Mouse (Mus musculus) spleen, adult 2 months (tissue): ENCODE measurements at regions not wholly inside any gene's neighbourhood (a gene's known extent, or its start where the extent isn't known, plus 50 kb on each side); places are given as distances from the start of the nearest gene placed in this dataset.
"Not testable (repeated sequence)": the region's sequence is repeated elsewhere in the genome, so short reads cannot be mapped to it uniquely, and the experiment has no call there.

ENCODE experiments used
- DNase-seq, 2 experiments: peaks; one replicate each; pipeline versions ENCODE4 v3.0.0 to v3.0.0-alpha.2; 2012 to 2021; ENCODE audit warnings: low spot score in 2 of 2, low read depth in 1 of 2
- H3K27ac ChIP-seq: fragments of 200-500 bp; 2 replicates; pipeline ENCODE4 v1.5.1; 2012; ENCODE audit warnings: low read length, inconsistent platforms; ENCODE audit not compliant: insufficient read depth
- H3K27me3 ChIP-seq: fragments of 200-500 bp; 2 replicates; pipeline ENCODE4 v1.6.1; 2012; ENCODE audit warnings: mild to moderate bottlenecking, moderate library complexity, low read length, inconsistent platforms; ENCODE audit not compliant: control insufficient read depth, insufficient read depth
- H3K36me3 ChIP-seq: fragments of 200-500 bp; 2 replicates; pipeline ENCODE4 v1.6.1; 2012; ENCODE audit warnings: mild to moderate bottlenecking, low read length, inconsistent platforms; ENCODE audit not compliant: control insufficient read depth, insufficient read depth
- H3K4me1 ChIP-seq: fragments of 200-500 bp; 2 replicates; pipeline ENCODE4 v1.6.1; 2011; ENCODE audit warnings: inconsistent platforms; ENCODE audit not compliant: control insufficient read depth, insufficient read depth, insufficient read length
- H3K4me3 ChIP-seq: fragments of 200-500 bp; 2 replicates; pipeline ENCODE4 v1.5.1; 2011; ENCODE audit warnings: mild to moderate bottlenecking, inconsistent platforms; ENCODE audit not compliant: insufficient read depth, insufficient read length; ENCODE audit errors: extremely low read depth
- CTCF ChIP-seq: fragments of 200-500 bp; IDR thresholded peaks from 2 replicates; pipeline ENCODE4 v1.5.1; 2011; ENCODE audit warnings: mild to moderate bottlenecking, inconsistent platforms; ENCODE audit not compliant: insufficient read depth, insufficient read length, insufficient replicate concordance; ENCODE audit errors: extremely low read depth
- POLR2A ChIP-seq: fragments of 200-500 bp; IDR thresholded peaks from 2 replicates; pipeline ENCODE4 v1.6.1; 2011; ENCODE audit warnings: low read depth, low read length, inconsistent platforms
- WGBS: fragments of 180-500 bp; shearing (Covaris S2); methylation state at CpG from one replicate; pipeline ENCODE4 v1.1.7; 2018; 5-methylcytosine and 5-hydroxymethylcytosine counted together

DNA sequence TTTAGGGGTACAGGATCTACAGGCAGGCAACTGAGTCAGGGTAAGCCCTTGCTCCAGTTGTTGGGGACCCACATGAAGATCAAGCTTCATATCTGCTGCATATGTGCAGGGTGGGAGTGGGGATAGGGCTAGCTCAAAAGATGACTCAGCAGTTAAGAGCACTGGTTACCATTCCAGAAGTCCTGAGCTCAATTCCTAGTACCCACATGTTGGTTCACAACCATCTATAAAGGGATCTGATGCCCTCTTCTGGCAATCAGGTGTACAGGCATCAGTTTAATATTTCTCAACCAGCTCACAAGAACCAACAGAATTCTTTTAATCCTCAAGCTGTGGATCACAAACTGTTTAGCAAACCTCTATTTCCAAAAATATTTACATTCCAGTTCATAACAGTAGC is 1092.9 kb upstream of the 1700008P02Rik start:
- no peak for TF ChIP-seq CTCF
- TF ChIP-seq POLR2A = no peak
- DNase-seq = no peak

DNA sequence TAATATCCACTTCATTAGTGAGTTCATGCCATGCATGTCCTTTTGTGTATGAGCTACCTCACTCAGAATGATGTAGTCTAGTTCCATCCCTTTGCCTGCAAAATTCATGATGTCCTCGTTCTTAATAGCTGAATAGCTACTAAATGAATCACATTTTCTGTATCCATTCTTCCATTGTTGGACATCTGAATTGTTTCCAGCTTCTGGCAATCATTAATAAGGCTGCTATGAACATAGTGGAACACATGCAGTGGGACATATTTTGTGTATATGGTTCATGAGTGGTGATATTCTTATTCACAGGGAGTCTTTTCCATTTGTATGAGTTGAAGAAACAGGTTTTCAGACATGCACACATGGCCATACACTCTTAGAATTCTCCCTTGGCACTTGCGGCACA is 1092.2 kb upstream of the 1700008P02Rik start:
- TF ChIP-seq CTCF (no peak), POLR2A (no peak)
- H3K36me3 ChIP-seq = no peaks in the 10 kb centered on the region
- WGBS = 82% methylated on average over 2 of the region's 2 CpGs
- no peak overlapping the region for H3K27ac ChIP-seq
- H3K27me3 ChIP-seq = no peaks in the 10 kb centered on the region
- no peak for DNase-seq
- H3K4me1 ChIP-seq = no peaks in the 10 kb centered on the region
- no peak overlapping the region for H3K4me3 ChIP-seq

More for the DNA sequence above, 1092.9 kb upstream of the 1700008P02Rik start:
- no peaks in the 10 kb centered on the region for H3K27me3 ChIP-seq
- H3K27ac ChIP-seq = no peak overlapping the region
- no peaks in the 10 kb centered on the region for H3K36me3 ChIP-seq
- no peak overlapping the region for H3K4me3 ChIP-seq
- H3K4me1 ChIP-seq = no peaks in the 10 kb centered on the region

GRCm38 (mm10) chr3:7708609-7709008 is 1088.4 kb upstream of the 1700008P02Rik start:
- H3K36me3 ChIP-seq = no peaks in the 10 kb centered on the region
- 65% methylated on average over 2 of the region's 2 CpGs for WGBS
- TF ChIP-seq CTCF (no peak), POLR2A (no peak)
- no peaks in the 10 kb centered on the region for H3K27me3 ChIP-seq
- DNase-seq = no peak
- H3K4me3 ChIP-seq = no peak overlapping the region
- H3K27ac ChIP-seq = no peak overlapping the region
- H3K4me1 ChIP-seq = no peaks in the 10 kb centered on the region

DNA sequence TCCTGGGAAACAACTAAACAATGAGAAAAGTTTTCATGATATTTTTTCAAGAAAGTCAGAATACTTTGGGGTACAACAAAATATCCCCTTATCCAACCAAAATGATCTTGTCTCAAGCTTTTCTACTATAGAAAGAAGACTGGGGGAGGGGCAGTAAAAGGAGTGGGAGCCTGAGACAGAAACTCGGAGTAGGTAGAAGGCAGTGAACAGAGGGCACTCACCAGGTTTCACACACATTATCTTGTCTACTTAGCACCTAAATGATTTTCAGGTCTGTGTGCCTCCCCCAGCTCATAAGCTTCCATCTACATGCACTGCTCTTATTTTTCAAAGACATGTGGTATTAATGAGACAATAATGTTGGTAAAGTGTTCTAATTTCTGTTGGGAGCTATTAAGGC is 1063.3 kb upstream of the 1700008P02Rik start:
- TF ChIP-seq POLR2A (no peak), CTCF (no peak)
- DNase-seq = no peak
- Histone ChIP-seq H3K27ac (no peak overlapping the region), H3K27me3 (no peaks in the 10 kb centered on the region), H3K4me3 (no peak overlapping the region), H3K4me1 (no peaks in the 10 kb centered on the region), H3K36me3 (no peaks in the 10 kb centered on the region)
- WGBS = 87% methylated on average over 1 of the region's 1 CpGs

DNA sequence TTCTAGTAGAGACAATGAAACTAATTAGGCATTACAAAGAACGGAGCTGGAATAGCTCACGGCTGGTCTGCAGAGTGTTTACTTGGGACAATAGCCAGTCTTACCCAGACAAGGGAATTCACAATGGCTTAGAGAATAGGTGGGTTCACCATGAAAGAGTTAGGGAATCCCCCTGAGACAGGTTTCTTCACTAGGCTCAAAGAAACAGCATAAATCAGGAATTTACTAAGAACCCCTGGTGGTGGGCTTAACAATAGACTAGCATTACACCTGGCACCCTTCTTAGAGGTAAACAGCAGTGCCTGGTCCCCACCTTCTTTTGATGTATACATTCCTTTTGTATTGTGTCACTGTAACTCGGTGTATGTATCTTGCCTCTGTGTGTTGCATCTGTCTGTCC is 1062.6 kb upstream of the 1700008P02Rik start:
- not testable (repeated sequence) for H3K4me1 ChIP-seq, H3K36me3 ChIP-seq, DNase-seq, H3K4me3 ChIP-seq, H3K27ac ChIP-seq, H3K27me3 ChIP-seq
- 87% methylated on average over 3 of the region's 3 CpGs for WGBS

DNA sequence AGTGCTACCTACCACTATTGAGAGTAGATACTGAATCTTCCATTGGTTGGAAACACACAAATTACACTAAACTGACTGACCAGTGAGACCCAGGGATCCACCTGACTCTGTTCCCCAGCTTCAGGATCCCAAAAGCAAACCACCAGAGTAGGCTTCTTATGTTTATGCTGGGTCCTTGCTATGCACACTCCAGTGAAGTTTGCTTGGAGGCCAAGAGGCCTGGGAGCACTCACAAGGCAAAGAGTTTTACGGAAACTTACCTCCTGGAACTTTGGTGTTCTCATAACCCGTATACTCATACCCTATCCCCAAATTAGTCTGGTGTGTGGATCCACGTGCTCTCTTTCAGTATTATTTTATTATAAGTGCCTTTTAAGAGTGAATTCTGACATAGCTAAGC is 1062.1 kb upstream of the 1700008P02Rik start:
- H3K4me3 ChIP-seq = no peak overlapping the region
- no peaks in the 10 kb centered on the region for H3K4me1 ChIP-seq
- no peak overlapping the region for H3K27ac ChIP-seq
- no peaks in the 10 kb centered on the region for H3K36me3 ChIP-seq
- no peak for TF ChIP-seq POLR2A
- TF ChIP-seq CTCF = no peak
- no peak for DNase-seq
- 78% methylated on average over 3 of the region's 3 CpGs for WGBS
- no peaks in the 10 kb centered on the region; the same call in 1 of the 2 replicates for H3K27me3 ChIP-seq

DNA sequence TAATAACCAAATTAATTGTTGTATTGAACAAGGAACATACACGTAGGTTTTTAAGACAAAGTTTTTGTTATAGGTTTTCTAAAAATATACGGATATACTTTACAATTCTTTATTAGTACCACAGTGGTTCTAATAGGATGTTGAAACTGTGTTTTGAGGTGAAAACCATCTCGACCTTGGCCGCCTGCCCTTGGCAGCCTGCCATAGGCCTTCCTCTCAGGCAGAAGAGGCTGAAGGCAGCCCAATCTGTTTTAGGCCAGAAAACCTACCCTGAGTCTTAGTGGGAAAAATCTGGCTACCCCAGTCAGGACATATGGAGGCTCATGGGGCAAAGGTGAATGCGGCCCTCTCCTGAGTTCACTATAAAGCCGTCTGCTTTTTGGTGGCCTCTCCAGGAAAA is 1049.7 kb upstream of the 1700008P02Rik start:
- Histone ChIP-seq H3K4me1 (no peaks in the 10 kb centered on the region), H3K4me3 (no peak overlapping the region), H3K27ac (no peak overlapping the region), H3K27me3 (no peaks in the 10 kb centered on the region), H3K36me3 (no peaks in the 10 kb centered on the region)
- no peak for DNase-seq
- TF ChIP-seq CTCF (no peak), POLR2A (no peak)
- 87% methylated on average over 6 of the region's 6 CpGs for WGBS

GRCm38 (mm10) chr3:7667851-7668250 is 1047.6 kb upstream of the 1700008P02Rik start:
- not testable (repeated sequence) for H3K27ac ChIP-seq, H3K4me3 ChIP-seq, H3K4me1 ChIP-seq, DNase-seq, H3K27me3 ChIP-seq, H3K36me3 ChIP-seq
- WGBS = 90% methylated on average over 5 of the region's 5 CpGs

DNA sequence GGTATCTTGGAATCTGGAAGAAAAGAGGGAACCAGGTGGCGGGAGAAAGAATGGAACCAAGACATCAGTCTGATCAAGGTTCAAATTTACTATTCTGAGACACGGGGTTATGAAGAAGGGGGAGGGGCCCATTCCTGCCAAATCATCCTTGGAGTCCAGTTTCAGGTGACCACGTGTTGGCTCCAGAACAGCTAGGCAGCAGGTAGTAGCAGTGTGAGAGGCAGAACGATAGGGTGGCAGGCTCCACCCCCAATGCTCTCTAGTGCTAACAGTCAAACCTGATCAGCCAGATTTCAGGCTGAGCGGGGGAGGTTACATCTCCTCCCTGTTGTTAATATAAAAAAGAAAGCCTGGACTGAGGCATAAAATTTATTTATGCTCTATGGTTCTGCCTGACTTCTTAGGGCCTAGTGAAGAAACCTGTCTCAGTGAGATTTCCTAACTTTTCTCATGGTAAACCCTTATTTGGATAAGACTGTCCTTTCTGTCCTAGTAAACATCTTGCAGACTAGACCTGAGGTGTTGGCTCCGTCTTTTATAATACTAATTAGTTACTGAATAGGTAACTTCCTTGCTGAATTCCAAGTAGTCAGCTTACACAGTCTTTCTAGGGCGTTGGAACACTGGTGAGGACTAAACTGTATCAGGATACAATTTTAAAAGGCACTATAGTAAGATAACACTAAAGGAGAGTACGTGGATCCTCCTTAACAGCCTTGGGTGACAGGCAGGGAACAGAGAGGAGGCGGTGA is 1046.3 kb upstream of the 1700008P02Rik start:
- H3K36me3 ChIP-seq, DNase-seq, H3K4me3 ChIP-seq, H3K4me1 ChIP-seq, H3K27ac ChIP-seq, H3K27me3 ChIP-seq: not testable (repeated sequence)
- WGBS = 84% methylated on average over 9 of the region's 9 CpGs
